Mouse (Mus musculus) CD4-positive, CD25-positive, alpha-beta regulatory T cell, adult 2 months (primary cell): Measurements from ENCODE around the gene Wdr53.
A peak's percentile ranks its signal among the peaks of the same experiment; 100 is the strongest.
"Not testable (repeated sequence)": the region's sequence is repeated elsewhere in the genome, so short reads cannot be mapped to it uniquely, and the experiment has no call there.

ENCODE experiments used
- DNase-seq: peaks from one replicate; pipeline ENCODE4 v3.0.0-alpha.2; 2012; ENCODE audit warnings: low read depth, low spot score

Wdr53 gene

DNA sequence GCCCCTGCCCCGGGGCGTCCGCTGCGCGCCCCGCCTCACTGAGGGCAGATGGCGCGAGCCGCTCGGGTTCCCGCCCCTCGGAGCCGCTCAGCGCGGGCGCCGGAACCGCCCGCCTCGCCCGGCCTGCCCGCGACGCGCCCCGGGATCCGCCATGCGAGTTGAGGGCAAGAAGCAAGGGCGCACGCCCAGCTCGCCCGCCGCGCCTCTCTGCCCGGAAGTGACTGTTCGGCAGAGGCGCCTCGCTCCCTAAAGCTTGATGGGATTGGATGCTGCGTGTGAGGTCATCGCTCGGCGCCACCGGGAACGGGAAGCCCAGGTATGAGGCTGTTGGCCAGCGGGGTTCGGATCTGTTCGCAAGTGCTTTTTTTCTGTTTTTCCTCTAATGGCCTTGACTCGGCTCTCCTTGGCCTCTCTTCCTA lies at the start of gene Wdr53, which contains the start of gene Fbxo45:
Gene Wdr53 (plus strand): TSS at position 276 of the 419 bp plus-strand sequence.
Gene Fbxo45 (minus strand): TSS at position 207 of the 419 bp plus-strand sequence.
- peak; percentile 96 for DNase-seq

DNA sequence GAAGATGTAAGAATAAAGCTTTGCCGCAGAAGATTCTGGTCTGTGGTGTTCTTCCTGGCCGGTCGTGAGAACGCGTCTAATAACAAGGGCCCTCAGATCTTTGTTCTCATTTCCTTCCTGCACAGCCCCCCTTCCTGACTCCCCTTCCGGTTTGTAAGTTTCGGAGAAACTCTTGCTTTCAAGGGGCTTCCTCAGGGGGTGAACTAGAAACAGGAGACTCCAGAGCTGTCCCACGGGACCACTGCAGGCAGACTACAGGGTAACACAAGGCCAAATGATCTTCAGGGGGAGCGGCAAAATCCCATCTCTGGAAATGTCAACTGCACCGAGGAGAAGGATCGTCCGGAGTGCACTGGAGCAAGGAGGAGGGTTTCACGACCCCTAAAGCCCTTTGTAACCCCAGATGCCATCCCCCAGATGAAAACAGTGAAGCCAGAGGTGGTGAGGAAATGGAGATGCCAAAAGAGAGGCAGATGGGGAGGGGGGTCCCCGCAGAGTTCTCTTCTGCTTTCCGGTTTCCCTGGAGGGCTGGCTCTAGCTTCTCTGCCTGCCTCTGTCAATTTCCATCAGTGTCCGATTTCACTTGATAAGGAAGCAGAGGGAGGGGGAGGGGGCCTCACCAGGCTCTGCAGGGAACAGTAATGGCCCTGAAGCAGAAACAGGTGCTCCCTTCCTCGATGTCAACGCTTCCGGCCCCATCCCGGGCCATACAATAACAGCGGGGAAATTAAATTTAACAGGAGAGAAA lies 46.6 kb upstream of the Wdr53 start:
- peak; percentile 53 for DNase-seq

DNA sequence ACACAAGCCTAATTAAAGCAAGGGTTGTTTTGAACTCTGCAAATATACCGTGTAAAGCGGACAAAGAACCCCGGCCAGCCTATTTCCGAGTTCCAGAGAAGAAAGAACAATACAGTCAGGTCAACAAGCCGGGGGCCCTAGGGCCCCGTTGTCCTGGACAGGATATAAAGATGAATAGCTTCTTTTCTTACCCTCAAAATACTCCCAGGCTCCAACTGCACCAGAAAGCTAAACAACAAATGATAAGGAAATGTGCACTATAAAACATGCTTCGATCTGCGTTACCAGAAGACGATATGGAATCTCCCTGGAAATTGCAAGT lies 46.1 kb upstream of the Wdr53 start:
- DNase-seq, result no peak

DNA sequence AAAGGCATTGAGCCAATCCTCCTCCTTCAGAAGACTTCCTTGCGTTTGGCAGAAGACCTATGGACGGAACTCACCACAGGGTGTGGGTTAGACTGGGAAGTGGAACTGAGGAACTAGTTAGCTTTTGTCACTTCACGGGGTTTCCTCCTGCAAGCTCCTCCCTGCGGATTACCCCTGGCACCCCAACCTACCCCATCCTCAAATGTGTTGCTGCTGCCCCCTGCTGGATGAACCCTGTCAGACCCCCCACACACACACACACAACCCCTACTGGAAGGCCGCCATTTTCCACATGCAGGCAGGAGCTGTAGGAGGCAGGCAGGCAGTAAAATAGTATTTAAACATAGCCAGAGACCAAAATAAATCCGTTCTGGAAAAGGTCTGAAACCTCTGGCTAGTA lies 44.3 kb upstream of the Wdr53 start:
- peak; percentile 94 for DNase-seq

DNA sequence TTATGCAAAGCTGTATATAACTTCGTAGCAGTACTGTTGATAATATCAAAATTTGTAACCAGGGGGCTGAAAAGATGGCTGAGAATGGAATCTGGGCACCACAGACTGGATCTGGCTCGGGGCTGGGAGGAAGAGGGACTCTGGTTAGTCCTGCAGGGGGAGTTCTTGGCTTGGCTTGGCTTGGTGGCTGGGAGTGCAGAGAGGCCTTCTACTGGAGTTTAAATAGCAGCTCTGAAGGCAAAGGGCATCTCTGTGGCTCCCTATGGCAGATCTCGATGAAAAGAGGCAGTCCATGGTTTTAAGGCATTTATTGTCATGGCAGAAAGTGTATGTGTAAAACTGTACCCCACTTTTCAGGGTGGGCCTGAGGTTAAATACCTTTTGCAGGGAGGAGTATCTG lies 42.1 kb upstream of the Wdr53 start:
- no peak for DNase-seq

DNA sequence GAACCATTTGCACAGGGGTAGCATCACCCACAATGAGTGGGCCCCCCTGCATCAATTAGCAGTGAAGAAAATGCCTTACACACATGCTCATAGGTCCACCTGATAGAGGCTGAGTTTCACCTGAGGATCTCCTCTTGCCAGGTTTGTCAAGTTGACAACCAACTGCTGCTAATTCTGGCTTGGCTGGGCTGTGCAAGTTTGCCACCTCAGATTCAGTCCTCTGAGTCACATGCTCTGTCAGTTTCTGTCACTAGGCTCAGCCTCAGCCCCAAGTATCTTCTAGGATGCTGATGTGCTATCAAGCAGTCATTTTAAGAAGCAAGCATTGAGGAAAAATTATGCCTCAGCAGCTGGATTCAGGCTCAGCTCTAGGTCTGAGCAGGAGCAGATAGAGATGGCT lies 32.9 kb upstream of the Wdr53 start:
- no peak for DNase-seq

GRCm38 (mm10) chr16:32214804-32215576 lies 32.0 kb upstream of the Wdr53 start:
- no peak for DNase-seq

GRCm38 (mm10) chr16:32221803-32222202 lies 25.2 kb upstream of the Wdr53 start:
- DNase-seq, result no peak

DNA sequence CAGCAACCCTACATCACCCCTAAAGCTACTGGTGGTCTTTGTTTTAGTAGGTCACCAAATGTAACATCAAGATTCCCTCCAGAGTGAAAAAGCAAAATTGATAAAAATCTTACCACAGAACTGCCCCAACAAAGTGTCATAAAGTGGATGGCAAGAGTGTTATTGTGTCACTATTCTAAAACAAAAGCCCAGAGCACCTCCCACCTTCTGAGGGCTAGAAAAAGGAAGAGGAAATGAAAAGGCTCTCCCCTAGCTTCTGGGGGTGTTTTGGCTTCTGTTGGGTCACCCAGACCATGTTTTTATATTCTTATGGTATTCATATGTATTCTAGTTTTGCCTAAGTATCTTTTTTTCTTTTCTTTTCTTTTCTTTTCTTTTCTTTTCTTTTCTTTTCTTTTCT lies 24.6 kb upstream of the Wdr53 start:
- no peak for DNase-seq

GRCm38 (mm10) chr16:32232050-32232449 lies 15.0 kb upstream of the Wdr53 start:
- not testable (repeated sequence) for DNase-seq

- no peak for DNase-seq
Observed at GRCm38 (mm10) chr16:32237930-32238680, 8.9 kb upstream of the Wdr53 start.

GRCm38 (mm10) chr16:32239428-32240312 lies 7.4 kb upstream of the Wdr53 start:
- no peak for DNase-seq

DNA sequence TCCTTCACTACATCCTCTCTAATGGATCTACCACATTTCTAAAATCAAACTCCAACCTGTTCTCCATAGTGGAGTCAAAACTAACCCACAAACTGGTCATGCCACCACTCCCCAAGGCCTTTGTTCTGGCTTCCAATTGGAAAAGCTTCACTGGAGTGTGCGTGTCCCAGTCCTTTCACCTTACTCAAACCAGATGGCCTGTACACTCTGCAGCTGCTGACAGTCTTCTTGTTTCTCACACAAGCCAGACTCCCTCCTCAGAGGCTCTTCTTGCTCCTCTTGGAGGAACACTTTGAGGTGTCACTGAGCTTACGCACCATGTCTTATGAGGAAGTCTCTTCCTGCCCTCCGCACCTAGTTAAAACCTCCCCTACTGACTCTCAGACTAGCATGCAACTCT lies 3.1 kb upstream of the Wdr53 start:
- DNase-seq, result no peak

GRCm38 (mm10) chr16:32246351-32246791 lies 656 bp upstream of the Wdr53 start:
- DNase-seq, result peak; percentile 69

DNA sequence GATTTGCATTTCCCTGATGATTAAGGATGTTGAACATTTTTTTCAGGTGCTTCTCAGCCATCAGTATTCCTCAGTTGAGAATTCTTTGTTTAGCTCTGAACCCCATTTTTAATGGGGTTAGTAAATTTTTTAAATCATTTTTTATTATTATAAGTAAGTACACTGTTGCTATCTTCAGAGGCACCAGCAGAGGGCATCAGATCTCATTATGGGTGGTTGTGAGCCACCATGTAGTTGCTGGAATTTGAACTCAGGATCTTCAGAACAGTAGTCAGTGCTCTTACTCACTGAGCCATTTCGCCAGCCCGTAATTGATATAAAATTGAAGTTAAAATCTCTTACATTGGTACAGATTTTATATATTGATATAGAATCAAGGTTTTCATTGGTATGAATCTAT lies 17.2 kb downstream of the Wdr53 start:
- DNase-seq, result peak; percentile 75

- DNase-seq, result no peak
Observed at GRCm38 (mm10) chr16:32271291-32271690, 24.3 kb downstream of the Wdr53 start, which contains the start of gene Smco1. Gene Smco1, plus strand, starts transcription at chr16:32271468.

- peak; percentile 58 for DNase-seq
Observed at GRCm38 (mm10) chr16:32273338-32273737, 26.3 kb downstream of the Wdr53 start.

DNA sequence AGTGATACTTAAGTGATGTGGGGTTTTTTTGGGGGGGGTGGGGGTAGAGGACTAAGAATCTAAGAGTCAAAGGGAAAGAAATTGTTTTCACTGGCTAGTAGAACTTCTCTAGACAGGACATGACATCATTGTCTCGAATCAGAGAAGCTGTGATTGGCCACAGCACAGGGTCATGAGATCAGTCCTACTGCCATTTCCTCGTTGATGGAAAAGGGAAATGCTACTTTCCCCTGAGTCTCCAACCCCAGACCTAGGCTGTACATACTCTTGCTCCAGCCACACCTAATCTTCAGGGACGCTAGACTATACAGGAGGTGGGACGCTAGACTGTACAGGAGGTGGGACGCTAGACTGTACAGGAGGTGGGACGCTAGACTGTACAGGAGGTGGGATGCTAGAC lies 28.0 kb downstream of the Wdr53 start:
- no peak for DNase-seq

- no peak for DNase-seq
Observed at GRCm38 (mm10) chr16:32275830-32276229, 28.8 kb downstream of the Wdr53 start.

DNA sequence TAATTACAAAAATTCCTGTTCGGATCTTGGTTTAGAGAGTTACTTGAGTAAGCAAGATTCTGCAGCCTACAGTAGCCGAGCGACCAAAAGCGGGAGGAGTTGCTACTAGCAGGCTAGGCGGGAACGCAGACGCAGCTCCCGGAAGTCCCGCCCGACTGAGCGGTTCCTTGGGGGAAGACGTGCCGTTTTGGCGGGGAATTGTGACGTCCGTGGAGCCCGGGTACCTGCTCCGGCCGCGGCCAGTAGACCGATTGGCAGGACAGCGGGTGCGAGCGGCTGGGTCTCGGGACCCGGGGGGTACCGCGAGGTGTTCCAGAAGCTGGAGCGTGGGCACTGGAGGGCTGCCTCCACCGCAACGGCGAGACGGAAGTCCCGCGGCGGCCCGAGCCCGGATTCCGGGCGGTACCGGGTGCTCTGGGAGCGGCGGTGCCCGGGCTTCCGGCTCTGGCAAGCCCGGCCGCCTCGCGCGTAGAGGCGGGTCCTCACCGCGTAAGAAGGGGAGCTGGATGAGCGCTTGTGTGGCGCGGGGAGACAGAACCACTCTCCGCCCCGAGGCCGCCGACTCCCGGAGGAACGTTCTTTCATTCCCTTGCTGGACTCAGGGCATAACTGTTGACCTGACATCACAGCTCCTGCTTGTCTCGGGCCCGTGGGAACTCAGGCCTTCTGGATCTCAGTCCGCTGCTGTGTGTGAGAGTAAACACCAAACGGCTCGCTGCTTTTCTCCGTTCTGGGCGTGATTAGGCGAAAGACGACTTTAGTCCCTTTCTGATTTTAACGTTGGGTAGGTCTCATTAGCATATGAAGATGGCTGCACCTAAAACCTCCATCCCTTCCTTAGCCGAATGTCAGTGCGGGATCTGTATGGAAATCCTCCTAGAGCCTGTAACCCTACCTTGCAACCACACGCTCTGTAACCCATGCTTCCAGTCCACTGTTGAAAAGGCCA lies 30.6 kb downstream of the Wdr53 start, which contains the start of gene Rnf168:
Gene Rnf168 (plus strand): TSS at position 152 of the 949 bp plus-strand sequence.
- DNase-seq, result peak; percentile 87
